Mouse (Mus musculus) midbrain, embryonic 11.5 days (tissue): ENCODE results near the gene Gk2. TPM values are rescaled to one million over a fixed set of nuclear protein-coding genes. Genes with fewer than 3 reads are reported as not detected.
A peak's percentile ranks its signal among the peaks of the same experiment; 100 is the strongest.

Experiments
- ATAC-seq: fragments of 200-750 bp; cut with Nextera tagmentation; 2 replicates; pipeline ENCODE4 v1.8.0; 2017; ENCODE audit warnings: moderate TSS enrichment, moderate library complexity; ENCODE audit not compliant: low FRiP score
- DNase-seq: peaks from one replicate; pipeline ENCODE4 v3.0.0; 2015; ENCODE audit warnings: low spot score; ENCODE audit errors: missing footprints
- H3K27ac ChIP-seq: fragments of 300-500 bp; sonication (generic); 2 replicates; pipeline ENCODE4 v1.5.1; 2014; ENCODE audit warnings: low read depth, low read length
- H3K27me3 ChIP-seq: fragments of 300-500 bp; sonication (generic); 2 replicates; pipeline ENCODE4 v1.6.1; 2014; ENCODE audit warnings: mild to moderate bottlenecking, low read length, moderate library complexity, mixed read lengths; ENCODE audit not compliant: control insufficient read depth, insufficient read depth
- H3K36me3 ChIP-seq: fragments of 300-500 bp; sonication (generic); 2 replicates; pipeline ENCODE4 v1.6.1; 2014; ENCODE audit warnings: mild to moderate bottlenecking, low read length, moderate library complexity, mixed read lengths; ENCODE audit not compliant: control insufficient read depth, insufficient read depth
- H3K4me1 ChIP-seq: fragments of 300-500 bp; sonication (generic); 2 replicates; pipeline ENCODE4 v1.6.1; 2014; ENCODE audit warnings: low read length; ENCODE audit not compliant: control insufficient read depth, insufficient read depth
- H3K4me2 ChIP-seq: fragments of 300-500 bp; sonication (generic); 2 replicates; pipeline ENCODE4 v1.6.1; 2014; ENCODE audit warnings: mild to moderate bottlenecking, moderate library complexity
- H3K4me3 ChIP-seq: fragments of 300-500 bp; sonication (generic); 2 replicates; pipeline ENCODE4 v1.5.1; 2014; ENCODE audit warnings: low read depth, low read length
- H3K9ac ChIP-seq: fragments of 300-500 bp; sonication (generic); 2 replicates; pipeline ENCODE4 v1.6.1; 2014; ENCODE audit warnings: low read length
- H3K9me3 ChIP-seq: fragments of 300-500 bp; sonication (generic); 2 replicates; pipeline ENCODE4 v1.6.1; 2016; ENCODE audit warnings: low read length; ENCODE audit not compliant: control insufficient read depth
- WGBS: fragments of 180-500 bp; shearing (Covaris S2); extraction: QIAGEN DNeasy Blood & Tissue Kit; methylation state at CpG from one replicate; pipeline ENCODE4 v1.1.7; 2014; 5-methylcytosine and 5-hydroxymethylcytosine counted together
- polyA plus RNA-seq: library from polyadenylated mRNA; unstranded; fragments of >200 nt; fragmentation: Nextera tagmentation; extraction: Ambion mirVana; gene quantifications from 2 replicates; pipeline ENCODE4 v1.2.1, GENCODE M21; 2014

Gene Gk2
- polyA plus RNA-seq, 1 experiment from 2014 or later, result not detected

GRCm38 (mm10) chr5:97462856-97463255, 6.0 kb upstream of the Gk2 start:
- no peak overlapping the region for H3K9ac ChIP-seq
- no peak overlapping the region for H3K4me2 ChIP-seq
- H3K27me3 ChIP-seq, result no peaks in the 10 kb centered on the region
- no peak overlapping the region for H3K4me3 ChIP-seq
- H3K36me3 ChIP-seq, result no peaks in the 10 kb centered on the region
- no peak overlapping the region for H3K27ac ChIP-seq
- 96% methylated on average over 3 of the region's 3 CpGs for WGBS
- no peaks in the 10 kb centered on the region for H3K4me1 ChIP-seq
- ATAC-seq (no peak), DNase-seq (no peak)
- H3K9me3 ChIP-seq, result no peaks in the 10 kb centered on the region

DNA sequence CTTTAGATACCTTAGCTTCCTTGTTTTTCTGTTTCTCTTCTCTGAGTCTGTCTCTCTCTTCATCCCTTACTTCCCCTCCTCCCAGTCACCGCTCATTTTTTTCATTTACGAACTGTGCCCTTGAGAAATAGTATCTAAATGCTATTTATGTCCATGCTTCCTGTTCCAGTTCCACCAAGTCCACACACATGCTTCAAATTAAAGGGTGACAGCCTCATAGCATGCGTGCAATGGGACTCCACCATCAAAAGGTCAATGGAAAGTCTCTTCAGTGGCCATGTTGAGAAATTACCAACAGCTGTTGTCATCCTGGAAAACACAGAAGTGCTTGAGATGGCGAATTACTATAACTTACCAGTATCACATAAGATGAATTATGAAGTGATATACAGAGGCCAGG, 5.4 kb downstream of the Gk2 start:
- no peaks in the 10 kb centered on the region for H3K36me3 ChIP-seq
- ATAC-seq (no peak), DNase-seq (no peak)
- no peak overlapping the region for H3K27ac ChIP-seq
- H3K4me2 ChIP-seq, result no peak overlapping the region
- no peak overlapping the region for H3K4me3 ChIP-seq
- WGBS, result 83% methylated on average over 4 of the region's 4 CpGs
- H3K9me3 ChIP-seq, result no peaks in the 10 kb centered on the region
- H3K9ac ChIP-seq, result no peak overlapping the region
- no peaks in the 10 kb centered on the region for H3K27me3 ChIP-seq
- H3K4me1 ChIP-seq, result no peaks in the 10 kb centered on the region

DNA sequence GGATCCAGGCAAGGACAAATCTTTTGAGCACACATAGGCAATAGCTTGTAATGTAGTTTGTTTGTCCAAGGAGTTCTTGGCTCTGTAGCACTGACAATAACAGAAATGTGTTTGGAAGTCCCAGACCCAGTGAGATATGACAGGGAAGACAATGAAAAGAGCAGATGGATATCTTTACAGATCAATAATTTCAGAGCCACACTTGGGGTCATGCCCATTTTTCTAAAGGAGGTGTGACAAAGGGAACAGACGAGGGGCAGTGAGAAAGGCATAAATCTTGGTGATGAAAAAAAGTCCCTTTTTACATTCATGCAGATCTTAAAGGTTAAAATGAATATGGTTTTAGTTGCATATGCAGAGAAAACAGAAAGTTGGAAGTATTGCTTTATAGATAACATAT, 12.6 kb downstream of the Gk2 start:
- no peak for ATAC-seq
- 60% methylated on average over 1 of the region's 1 CpGs for WGBS

GRCm38 (mm10) chr5:97432512-97432911, 24.3 kb downstream of the Gk2 start:
- no peaks in the 10 kb centered on the region for H3K9me3 ChIP-seq
- no peaks in the 10 kb centered on the region for H3K27me3 ChIP-seq
- ATAC-seq (no peak), DNase-seq (no peak)
- no peaks in the 10 kb centered on the region for H3K36me3 ChIP-seq
- no peak overlapping the region for H3K4me2 ChIP-seq
- H3K4me1 ChIP-seq, result no peaks in the 10 kb centered on the region
- H3K27ac ChIP-seq, result no peak overlapping the region
- no peak overlapping the region for H3K4me3 ChIP-seq
- H3K9ac ChIP-seq, result no peak overlapping the region
- 93% methylated on average over 2 of the region's 2 CpGs for WGBS

More for the DNA sequence above, 12.6 kb downstream of the Gk2 start:
- no peak for DNase-seq
- no peak overlapping the region for H3K9ac ChIP-seq
- H3K27me3 ChIP-seq, result no peaks in the 10 kb centered on the region
- H3K36me3 ChIP-seq, result no peaks in the 10 kb centered on the region
- H3K9me3 ChIP-seq, result no peaks in the 10 kb centered on the region
- no peak overlapping the region for H3K4me2 ChIP-seq
- H3K27ac ChIP-seq, result no peak overlapping the region
- no peak overlapping the region for H3K4me3 ChIP-seq
- no peaks in the 10 kb centered on the region for H3K4me1 ChIP-seq

DNA sequence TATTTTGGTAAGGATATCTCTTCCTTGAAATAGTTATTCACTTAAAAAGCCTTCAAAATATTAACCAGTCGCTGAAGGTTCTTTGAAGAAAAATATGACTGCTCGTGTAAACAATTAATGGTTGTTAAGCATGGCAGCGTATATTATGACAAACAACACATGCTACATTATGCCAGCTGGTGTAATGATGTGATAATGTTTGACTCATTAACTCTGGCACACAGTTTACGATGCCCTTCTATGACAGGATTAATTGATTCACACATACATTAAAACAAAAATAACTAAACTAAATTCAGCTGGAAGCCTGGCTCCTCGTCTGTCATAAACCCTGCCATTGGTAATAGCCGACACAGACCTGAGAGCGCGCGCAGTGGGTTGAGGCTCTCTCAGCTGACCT, 26.8 kb downstream of the Gk2 start:
- no peaks in the 10 kb centered on the region for H3K27me3 ChIP-seq
- WGBS, result 92% methylated on average over 9 of the region's 9 CpGs
- no peak for ATAC-seq
- no peak overlapping the region for H3K27ac ChIP-seq
- H3K36me3 ChIP-seq, result no peaks in the 10 kb centered on the region
- no peak overlapping the region for H3K4me3 ChIP-seq
- DNase-seq, result no peak
- H3K9me3 ChIP-seq, result no peaks in the 10 kb centered on the region
- H3K4me1 ChIP-seq, result no peaks in the 10 kb centered on the region
- no peak overlapping the region for H3K4me2 ChIP-seq
- H3K9ac ChIP-seq, result no peak overlapping the region

GRCm38 (mm10) chr5:97421669-97422068, 35.2 kb downstream of the Gk2 start:
- Histone ChIP-seq H3K27me3 (no peaks in the 10 kb centered on the region), H3K4me1 (no peaks in the 10 kb centered on the region), H3K9ac (no peak overlapping the region), H3K4me3 (no peak overlapping the region), H3K36me3 (no peaks in the 10 kb centered on the region), H3K4me2 (no peak overlapping the region), H3K9me3 (no peaks in the 10 kb centered on the region), H3K27ac (no peak overlapping the region)
- 88% methylated on average over 2 of the region's 2 CpGs for WGBS
- DNase-seq, result no peak
- no peak for ATAC-seq

DNA sequence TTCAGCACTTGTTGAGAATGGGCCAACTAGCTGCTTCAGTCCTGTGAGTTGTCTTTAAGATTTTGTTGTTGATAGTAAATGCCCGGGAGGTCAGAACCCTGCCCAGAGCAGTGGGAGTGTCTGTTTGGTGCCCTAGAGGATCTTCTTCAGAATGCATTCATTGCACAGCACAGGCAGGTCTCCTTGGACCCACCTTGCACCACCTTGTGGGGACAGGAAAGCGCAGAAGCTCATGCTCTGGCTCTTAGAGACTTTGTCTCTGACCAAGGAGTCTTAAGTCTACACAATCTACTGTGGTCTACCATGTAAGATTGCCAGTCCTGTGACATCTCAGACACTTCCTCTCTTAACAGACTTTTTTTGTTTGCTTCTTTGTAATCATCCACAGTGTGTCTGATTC, 39.6 kb downstream of the Gk2 start:
- H3K27ac ChIP-seq, result no peak overlapping the region
- H3K4me3 ChIP-seq, result no peak overlapping the region
- no peak overlapping the region for H3K9ac ChIP-seq
- WGBS, result 86% methylated on average over 2 of the region's 2 CpGs
- H3K36me3 ChIP-seq, result no peaks in the 10 kb centered on the region
- no peaks in the 10 kb centered on the region for H3K4me1 ChIP-seq
- no peaks in the 10 kb centered on the region for H3K9me3 ChIP-seq
- no peak overlapping the region for H3K4me2 ChIP-seq
- ATAC-seq (no peak), DNase-seq (no peak)
- no peaks in the 10 kb centered on the region for H3K27me3 ChIP-seq

- ATAC-seq, result peak; percentile 50; the same call in 1 of the 2 replicates
These were observed 41.0 kb downstream of the Gk2 start for GRCm38 (mm10) chr5:97415837-97416236.

DNA sequence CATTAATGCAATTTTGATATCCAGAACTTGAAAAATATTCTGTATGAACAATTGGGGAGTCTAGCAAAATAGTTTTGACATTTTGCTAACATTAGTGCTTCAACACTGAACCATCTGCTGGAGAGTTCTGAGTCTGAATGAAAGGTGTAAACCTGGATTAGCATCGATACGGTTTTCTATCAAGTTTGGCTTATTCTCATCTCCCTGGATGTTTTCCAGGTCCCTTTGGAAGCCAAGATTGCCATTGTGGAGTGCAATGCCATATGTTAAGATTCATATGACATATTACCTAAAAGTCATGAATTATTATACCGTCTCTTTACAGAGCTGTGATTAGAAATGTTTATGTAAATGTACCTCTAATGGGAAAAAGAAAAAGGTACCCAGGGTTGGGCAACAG, 43.1 kb downstream of the Gk2 start:
- H3K4me2 ChIP-seq, result no peak overlapping the region
- WGBS, result 96% methylated on average over 3 of the region's 3 CpGs
- no peak for ATAC-seq

More at GRCm38 (mm10) chr5:97415837-97416236, 41.0 kb downstream of the Gk2 start:
- no peaks in the 10 kb centered on the region for H3K36me3 ChIP-seq
- H3K27me3 ChIP-seq, result no peaks in the 10 kb centered on the region
- H3K4me3 ChIP-seq, result no peak overlapping the region
- DNase-seq, result no peak
- H3K9me3 ChIP-seq, result no peaks in the 10 kb centered on the region
- H3K9ac ChIP-seq, result no peak overlapping the region
- no peaks in the 10 kb centered on the region for H3K4me1 ChIP-seq
- no peak overlapping the region for H3K27ac ChIP-seq
- whole genome bisulfite sequencing, result 74% methylated on average over 6 of the region's 6 CpGs
- no peak overlapping the region for H3K4me2 ChIP-seq

GRCm38 (mm10) chr5:97410190-97410589, 46.6 kb downstream of the Gk2 start:
- no peaks in the 10 kb centered on the region for H3K27me3 ChIP-seq
- no peaks in the 10 kb centered on the region for H3K9me3 ChIP-seq
- H3K4me3 ChIP-seq, result no peak overlapping the region
- no peaks in the 10 kb centered on the region for H3K4me1 ChIP-seq
- DNase-seq, result no peak
- H3K4me2 ChIP-seq, result no peak overlapping the region
- ATAC-seq, result no peak
- H3K9ac ChIP-seq, result no peak overlapping the region
- H3K27ac ChIP-seq, result no peak overlapping the region
- WGBS, result 83% methylated on average over 6 of the region's 6 CpGs
- H3K36me3 ChIP-seq, result no peaks in the 10 kb centered on the region

More for the DNA sequence above, 43.1 kb downstream of the Gk2 start:
- no peak overlapping the region for H3K4me3 ChIP-seq
- no peaks in the 10 kb centered on the region for H3K36me3 ChIP-seq
- DNase-seq, result no peak
- no peaks in the 10 kb centered on the region for H3K9me3 ChIP-seq
- H3K27me3 ChIP-seq, result no peaks in the 10 kb centered on the region
- H3K27ac ChIP-seq, result no peak overlapping the region
- no peaks in the 10 kb centered on the region for H3K4me1 ChIP-seq
- H3K9ac ChIP-seq, result no peak overlapping the region
